Mouse (Mus musculus) limb, embryonic 12.5 days (tissue): Measurements from ENCODE around the gene Exosc5. TPM values are rescaled to one million over a fixed set of nuclear protein-coding genes. Genes with fewer than 3 reads are reported as not detected.

Source experiments
- ATAC-seq: fragments of 200-750 bp; cut with Nextera tagmentation; 2 replicates; pipeline ENCODE4 v1.8.0; 2017; ENCODE audit warnings: low read depth, moderate TSS enrichment; ENCODE audit not compliant: insufficient number of reproducible peaks, insufficient read depth, low FRiP score, low TSS enrichment
- H3K27ac ChIP-seq: fragments of 300-500 bp; sonication (generic); 2 replicates; pipeline ENCODE4 v1.5.1; 2016; ENCODE audit warnings: mild to moderate bottlenecking, moderate library complexity
- H3K27me3 ChIP-seq: fragments of 300-500 bp; sonication (generic); 2 replicates; pipeline ENCODE4 v1.6.1; 2016; ENCODE audit warnings: mild to moderate bottlenecking, moderate library complexity
- H3K36me3 ChIP-seq: fragments of 300-500 bp; sonication (generic); 2 replicates; pipeline ENCODE4 v1.6.1; 2016; ENCODE audit warnings: mild to moderate bottlenecking, moderate library complexity
- H3K4me1 ChIP-seq: fragments of 300-500 bp; sonication (generic); replicated peaks from 2 replicates; pipeline ENCODE4 v1.6.1; 2016
- H3K4me2 ChIP-seq: fragments of 300-500 bp; sonication (generic); 2 replicates; pipeline ENCODE4 v1.6.1; 2016; ENCODE audit warnings: mild to moderate bottlenecking, moderate library complexity
- H3K4me3 ChIP-seq: fragments of 300-500 bp; sonication (generic); replicated peaks from 2 replicates; pipeline ENCODE4 v1.5.1; 2016; ENCODE audit warnings: mild to moderate bottlenecking
- H3K9ac ChIP-seq: fragments of 300-500 bp; sonication (generic); replicated peaks from 2 replicates; pipeline ENCODE4 v1.6.1; 2016; ENCODE audit warnings: mild to moderate bottlenecking, moderate library complexity
- H3K9me3 ChIP-seq: fragments of 300-500 bp; sonication (generic); 2 replicates; pipeline ENCODE4 v1.6.1; 2016; ENCODE audit warnings: mild to moderate bottlenecking, moderate library complexity
- WGBS: fragments of 180-500 bp; shearing (Covaris S2); methylation state at CpG from one replicate; pipeline ENCODE4 v1.1.7; 2016; 5-methylcytosine and 5-hydroxymethylcytosine counted together
- polyA plus RNA-seq: library from polyadenylated mRNA; unstranded; fragments of >200 nt; fragmentation: Nextera tagmentation; extraction: Ambion mirVana; gene quantifications from 2 replicates; pipeline ENCODE4 v1.2.1, GENCODE M21; 2016

Gene Exosc5
- polyA plus RNA-seq, 1 experiment from 2014 or later = 74.2 TPM

GRCm38 (mm10) chr7:25720760-25721159 lies 61.8 kb downstream of the Exosc5 start:
- Histone ChIP-seq H3K27me3 (no peaks in the 10 kb centered on the region), H3K4me2 (no peak overlapping the region), H3K4me1 (peaks cover 18% of the 10 kb centered on the region), H3K9ac (no peak overlapping the region), H3K9me3 (no peaks in the 10 kb centered on the region), H3K27ac (no peak overlapping the region), H3K4me3 (no peak overlapping the region), H3K36me3 (peaks cover 61% of the 10 kb centered on the region)
- no peak for ATAC-seq
- WGBS = 88% methylated on average over 5 of the region's 5 CpGs

Other genes with a start within 250 kb of the Exosc5 start
- 0.29 and 0.58 TPM in 2 replicates for gene Cxcl17, start 246.3 kb upstream of the Exosc5 start, polyA plus RNA-seq
- gene Ceacam1, start 181.6 kb upstream of the Exosc5 start, polyA plus RNA-seq = 0.79 TPM in 2 replicates
- 0.09 and 0.34 TPM in 2 replicates for gene Ceacam2, start 119.3 kb upstream of the Exosc5 start, polyA plus RNA-seq
- gene Erich4, start 43.3 kb upstream of the Exosc5 start, polyA plus RNA-seq = not detected in 2 replicates
- gene Dmac2, start 39.8 kb upstream of the Exosc5 start, polyA plus RNA-seq = 34.8 and 37.8 TPM in 2 replicates
- 2.7 and 2.8 TPM in 2 replicates for gene B3gnt8, start 32.5 kb upstream of the Exosc5 start, polyA plus RNA-seq
- gene Bckdha, start 183 bp upstream of the Exosc5 start, polyA plus RNA-seq = 57.5 and 61.3 TPM in 2 replicates
- 2.7 and 3.1 TPM in 2 replicates for gene Tmem91, start 16.0 kb downstream of the Exosc5 start, polyA plus RNA-seq
- 30.4 and 30.5 TPM in 2 replicates for gene B9d2, start 21.6 kb downstream of the Exosc5 start, polyA plus RNA-seq
- 1.6 and 2.2 TPM in 2 replicates for gene Tgfb1, start 27.8 kb downstream of the Exosc5 start, polyA plus RNA-seq
- gene Ccdc97, start 59.9 kb downstream of the Exosc5 start, polyA plus RNA-seq = 20.6 and 23.6 TPM in 2 replicates
- 67.6 and 75.0 TPM in 2 replicates for gene Hnrnpul1, start 95.6 kb downstream of the Exosc5 start, polyA plus RNA-seq
- 56.3 and 57.2 TPM in 2 replicates for gene Axl, start 129.5 kb downstream of the Exosc5 start, polyA plus RNA-seq
- gene Cyp2s1, start 157.7 kb downstream of the Exosc5 start, polyA plus RNA-seq = 1.2 and 2.1 TPM in 2 replicates
- gene Cyp2b10, start 238.5 kb downstream of the Exosc5 start, polyA plus RNA-seq = not detected in 2 replicates